Mouse (Mus musculus) myocyte (in vitro differentiated cells): ENCODE results near the gene Tspan33. TPM values are rescaled to one million over a fixed set of nuclear protein-coding genes. Genes with fewer than 3 reads are reported as not detected.

Experiments used
- H3K27me3 ChIP-seq: one replicate; pipeline ENCODE4 v1.6.1; 2011; ENCODE audit not compliant: control insufficient read depth, insufficient read depth, insufficient read length
- H3K36me3 ChIP-seq: one replicate; pipeline ENCODE4 v1.6.1; 2011; ENCODE audit not compliant: control insufficient read depth, insufficient read depth
- H3K4me2 ChIP-seq: one replicate; pipeline ENCODE4 v1.6.1; 2011; ENCODE audit warnings: low read depth, control low read depth
- H3K4me3 ChIP-seq: one replicate; pipeline ENCODE4 v1.5.1; 2011; ENCODE audit warnings: mild to moderate bottlenecking, control low read depth, moderate library complexity
- H3K79me2 ChIP-seq: one replicate; pipeline ENCODE4 v1.6.1; 2011; ENCODE audit not compliant: control insufficient read depth, insufficient read depth
- H3ac ChIP-seq: one replicate; pipeline ENCODE4 v1.6.1; 2011; ENCODE audit not compliant: control insufficient read depth, insufficient read length
- CEBPB ChIP-seq: IDR thresholded peaks from 2 replicates; pipeline ENCODE4 v1.6.1; 2011; ENCODE audit warnings: mild to moderate bottlenecking, moderate library complexity; ENCODE audit not compliant: poor library complexity, insufficient read depth, severe bottlenecking
- E2F4 ChIP-seq: IDR thresholded peaks from one replicate; pipeline ENCODE4 v1.6.1; 2011; ENCODE audit warnings: mild to moderate bottlenecking, control low read depth, moderate library complexity; ENCODE audit not compliant: insufficient read depth
- MAX ChIP-seq: IDR thresholded peaks from one replicate; pipeline ENCODE4 v1.6.1; 2011; ENCODE audit warnings: low read depth, mild to moderate bottlenecking, control low read depth
- MYOD1 ChIP-seq, 3 experiments: IDR thresholded peaks; one replicate each; pipeline ENCODE4 v1.6.1; 2011; ENCODE audit warnings: control low read depth in 2 of 3, low read depth in 2 of 3, mild to moderate bottlenecking in 2 of 3, moderate library complexity in 1 of 3; ENCODE audit not compliant: insufficient read length in 2 of 3, control insufficient read depth in 1 of 3
- MYOG ChIP-seq, 3 experiments: IDR thresholded peaks; one replicate each; pipeline ENCODE4 v1.6.1; 2011; ENCODE audit warnings: control low read depth in 2 of 3, low read depth in 2 of 3, mild to moderate bottlenecking in 2 of 3; ENCODE audit not compliant: insufficient read length in 2 of 3, control insufficient read depth in 1 of 3, insufficient read depth in 1 of 3
- POLR2A ChIP-seq: IDR thresholded peaks from one replicate; pipeline ENCODE4 v1.6.1; 2011; ENCODE audit warnings: low read depth, mild to moderate bottlenecking, control low read depth, moderate library complexity; ENCODE audit not compliant: insufficient read length
- POLR2AphosphoS2 ChIP-seq: IDR thresholded peaks from one replicate; pipeline ENCODE4 v1.6.1; 2011; ENCODE audit warnings: low read depth, control low read depth; ENCODE audit not compliant: insufficient read length
- REST ChIP-seq: IDR thresholded peaks from one replicate; pipeline ENCODE4 v1.6.1; 2011; ENCODE audit warnings: mild to moderate bottlenecking, control low read depth, moderate library complexity; ENCODE audit not compliant: insufficient read depth, insufficient read length
- SRF ChIP-seq: IDR thresholded peaks from one replicate; pipeline ENCODE4 v1.6.1; 2011; ENCODE audit warnings: low read depth; ENCODE audit not compliant: control insufficient read depth, insufficient read length
- TCF12 ChIP-seq: IDR thresholded peaks from one replicate; pipeline ENCODE4 v1.6.1; 2011; ENCODE audit warnings: mild to moderate bottlenecking, control low read depth; ENCODE audit not compliant: poor library complexity, insufficient read depth, severe bottlenecking
- TCF3 ChIP-seq: IDR thresholded peaks from one replicate; pipeline ENCODE4 v1.6.1; 2011; ENCODE audit warnings: low read depth, control low read depth; ENCODE audit not compliant: insufficient read length
- USF1 ChIP-seq: IDR thresholded peaks from one replicate; pipeline ENCODE4 v1.6.1; 2011; ENCODE audit warnings: low read depth, mild to moderate bottlenecking, control low read depth, moderate library complexity
- polyA plus RNA-seq: library from polyadenylated mRNA; unstranded; fragments of >200 nt; fragmentation: generic; extraction: Trizol; gene quantifications from one replicate; pipeline ENCODE4 v1.2.1, GENCODE M21; 2012; ENCODE audit warnings: missing spikeins

Tspan33 gene
- polyA plus RNA-seq, 1 experiment: 8.6 TPM

- Histone ChIP-seq H3ac (no peak overlapping the region), H3K4me3 (no peak overlapping the region), H3K4me2 (no peak overlapping the region), H3K79me2 (no peaks in the 10 kb centered on the region), H3K27me3 (peaks cover 7% of the 10 kb centered on the region), H3K36me3 (no peaks in the 10 kb centered on the region)
- TF ChIP-seq CEBPB: no peak
- TF ChIP-seq POLR2A: no peak
- TF ChIP-seq REST: no peak
- no peak for TF ChIP-seq USF1
- TF ChIP-seq MAX: no peak
- no peak for TF ChIP-seq E2F4
- TF ChIP-seq POLR2AphosphoS2: no peak
- TF ChIP-seq MYOD1 (IDR thresholded peaks at IDR 0.05; ENCODE audit: control insufficient read depth in 1 of 3, insufficient read length in 2 of 3, low read depth in 2 of 3): no peak
- no peak for TF ChIP-seq SRF
- TF ChIP-seq TCF12: no peak
- TF ChIP-seq TCF3: no peak
- TF ChIP-seq MYOG (IDR thresholded peaks at IDR 0.05; ENCODE audit: control insufficient read depth in 1 of 3, insufficient read depth in 1 of 3, insufficient read length in 2 of 3, low read depth in 2 of 3): no peak
Observed at GRCm38 (mm10) chr6:29712011-29712584, 18.1 kb downstream of the Tspan33 start.

- Histone ChIP-seq H3K79me2 (no peaks in the 10 kb centered on the region), H3ac (no peak overlapping the region), H3K4me3 (no peak overlapping the region), H3K27me3 (peaks cover 2% of the 10 kb centered on the region), H3K4me2 (no peak overlapping the region), H3K36me3 (no peaks in the 10 kb centered on the region)
- no peak for TF ChIP-seq REST
- TF ChIP-seq MYOD1 (IDR thresholded peaks at IDR 0.05; ENCODE audit: control insufficient read depth in 1 of 3, insufficient read length in 2 of 3, low read depth in 2 of 3): no peak
- TF ChIP-seq USF1: no peak
- TF ChIP-seq CEBPB: no peak
- TF ChIP-seq MAX: no peak
- TF ChIP-seq E2F4: no peak
- no peak for TF ChIP-seq TCF12
- no peak for TF ChIP-seq POLR2AphosphoS2
Observed at GRCm38 (mm10) chr6:29716624-29717365, 22.8 kb downstream of the Tspan33 start.

GRCm38 (mm10) chr6:29717541-29717940, 23.5 kb downstream of the Tspan33 start:
- no peak for TF ChIP-seq POLR2A
- no peak for TF ChIP-seq MAX
- no peak for TF ChIP-seq TCF3
- no peak for TF ChIP-seq SRF
- TF ChIP-seq REST: no peak
- no peak overlapping the region for H3K4me2 ChIP-seq
- H3K4me3 ChIP-seq: no peak overlapping the region
- H3K36me3 ChIP-seq: no peaks in the 10 kb centered on the region
- no peaks in the 10 kb centered on the region for H3K79me2 ChIP-seq
- no peak overlapping the region for H3ac ChIP-seq
- peaks cover 5% of the 10 kb centered on the region for H3K27me3 ChIP-seq

GRCm38 (mm10) chr6:29717952-29718521, 24.0 kb downstream of the Tspan33 start:
- no peak overlapping the region for H3K4me3 ChIP-seq

More at GRCm38 (mm10) chr6:29717952-29718521, 24.0 kb downstream of the Tspan33 start:
- Histone ChIP-seq H3K4me2 (no peak overlapping the region), H3K79me2 (no peaks in the 10 kb centered on the region), H3K27me3 (peaks cover 5% of the 10 kb centered on the region), H3K36me3 (no peaks in the 10 kb centered on the region), H3ac (no peak overlapping the region)
- no peak for TF ChIP-seq E2F4
- no peak for TF ChIP-seq MYOD1 (IDR thresholded peaks at IDR 0.05; ENCODE audit: control insufficient read depth in 1 of 3, insufficient read length in 2 of 3, low read depth in 2 of 3)
- no peak for TF ChIP-seq POLR2A
- TF ChIP-seq POLR2AphosphoS2: no peak
- TF ChIP-seq CEBPB: no peak
- TF ChIP-seq TCF3: no peak
- TF ChIP-seq SRF: no peak
- TF ChIP-seq REST: no peak
- no peak for TF ChIP-seq TCF12
- no peak for TF ChIP-seq MYOG (IDR thresholded peaks at IDR 0.05; ENCODE audit: control insufficient read depth in 1 of 3, insufficient read depth in 1 of 3, insufficient read length in 2 of 3, low read depth in 2 of 3)
- no peak for TF ChIP-seq MAX
- no peak for TF ChIP-seq USF1
